Mouse (Mus musculus) stomach, embryonic 16.5 days (tissue): ENCODE results near the gene Fbxl15. TPM values are rescaled to one million over a fixed set of nuclear protein-coding genes. Genes with fewer than 3 reads are reported as not detected.

ENCODE experiments used
- ATAC-seq: fragments of 200-750 bp; cut with Nextera tagmentation; 2 replicates; pipeline ENCODE4 v1.8.0; 2017; ENCODE audit warnings: moderate number of reproducible peaks, moderate TSS enrichment; ENCODE audit not compliant: insufficient read depth, low FRiP score
- H3K27ac ChIP-seq: fragments of 300-500 bp; sonication (generic); 2 replicates; pipeline ENCODE4 v1.5.1; 2014; ENCODE audit warnings: low read length
- H3K27me3 ChIP-seq: fragments of 300-500 bp; sonication (generic); 2 replicates; pipeline ENCODE4 v1.6.1; 2014; ENCODE audit warnings: low read length, control low read depth, mixed read lengths; ENCODE audit not compliant: control insufficient read depth, insufficient read depth
- H3K36me3 ChIP-seq: fragments of 300-500 bp; sonication (generic); 2 replicates; pipeline ENCODE4 v1.6.1; 2014; ENCODE audit warnings: low read length; ENCODE audit not compliant: control insufficient read depth, insufficient read depth
- H3K4me1 ChIP-seq: fragments of 300-500 bp; sonication (generic); 2 replicates; pipeline ENCODE4 v1.6.1; 2014; ENCODE audit warnings: low read length, control low read depth, mixed read lengths; ENCODE audit not compliant: control insufficient read depth, insufficient read depth
- H3K4me2 ChIP-seq: fragments of 300-500 bp; sonication (generic); 2 replicates; pipeline ENCODE4 v1.6.1; 2014; ENCODE audit warnings: low read depth, low read length, mixed read lengths
- H3K4me3 ChIP-seq: fragments of 300-500 bp; sonication (generic); replicated peaks from 2 replicates; pipeline ENCODE4 v1.5.1; 2014; ENCODE audit warnings: mild to moderate bottlenecking, low read length
- H3K9ac ChIP-seq: fragments of 300-500 bp; sonication (generic); 2 replicates; pipeline ENCODE4 v1.6.1; 2014; ENCODE audit warnings: low read length
- H3K9me3 ChIP-seq: fragments of 300-500 bp; sonication (generic); replicated peaks from 2 replicates; pipeline ENCODE4 v1.6.1; 2016; ENCODE audit warnings: low read length, control low read depth; ENCODE audit not compliant: control insufficient read depth
- WGBS: fragments of 180-500 bp; shearing (Covaris S2); extraction: QIAGEN DNeasy Blood & Tissue Kit; methylation state at CpG from one replicate; pipeline ENCODE4 v1.1.7; 2014; 5-methylcytosine and 5-hydroxymethylcytosine counted together
- polyA plus RNA-seq: library from polyadenylated mRNA; unstranded; fragments of >200 nt; fragmentation: Nextera tagmentation; extraction: Ambion mirVana; gene quantifications from 2 replicates; pipeline ENCODE4 v1.2.1, GENCODE M21; 2015

The Fbxl15 gene
- 14.1 and 16.0 TPM in 2 replicates for polyA plus RNA-seq

DNA sequence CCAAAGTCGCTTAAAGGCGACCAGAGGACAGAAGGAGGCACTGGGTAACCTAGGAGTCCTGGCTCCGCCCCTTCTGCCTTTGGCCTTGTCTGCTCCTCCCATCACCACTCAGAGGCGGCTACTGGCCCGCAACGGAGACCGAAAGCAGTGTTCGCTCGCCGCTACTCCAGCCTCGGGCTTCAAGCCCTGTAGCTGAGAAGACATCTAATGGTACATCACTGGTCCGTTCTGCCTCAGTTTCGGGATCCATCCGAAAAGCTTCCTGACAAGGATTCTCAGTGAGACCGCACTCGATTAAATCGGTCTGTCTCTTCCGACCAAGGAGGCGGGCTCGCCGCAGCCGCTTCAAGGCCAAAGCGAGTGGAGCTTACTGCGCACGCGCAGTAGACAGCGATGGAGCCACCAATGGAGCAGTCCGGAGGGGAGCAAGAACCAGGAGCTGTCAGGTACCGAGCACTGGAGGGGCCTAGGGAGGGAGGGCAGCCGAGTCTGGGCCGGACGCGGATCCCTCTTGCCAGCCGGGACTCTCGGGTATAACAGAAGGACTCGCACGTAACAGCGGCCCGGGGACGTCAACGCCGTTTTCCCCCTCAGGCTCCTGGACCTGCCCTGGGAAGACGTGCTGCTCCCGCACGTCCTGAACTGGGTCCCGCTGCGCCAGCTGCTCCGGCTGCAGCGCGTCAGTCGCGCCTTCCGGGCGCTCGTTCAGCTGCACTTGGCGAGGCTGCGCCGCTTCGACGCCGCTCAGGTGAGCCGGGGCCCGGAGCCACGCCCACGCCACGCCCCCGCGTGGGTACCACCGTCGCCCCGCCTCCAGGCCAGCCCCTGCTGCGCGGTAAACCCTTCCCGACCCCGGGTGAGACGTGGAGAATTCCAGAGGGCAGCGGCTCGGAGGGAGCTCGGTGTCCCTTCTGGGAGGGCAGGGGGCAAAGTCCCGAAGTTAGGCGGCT, at the start of gene Fbxl15:
Fbxl15 (plus strand) TSS at position 104 of the 950 bp plus-strand sequence.
- Histone ChIP-seq H3K4me2 (peak within 1 kb of the TSS; percentile 100), H3K4me3 (peak within 1 kb of the TSS; percentile 58), H3K9ac (peak within 1 kb of the TSS; percentile 76), H3K27ac (peak within 1 kb of the TSS; percentile 84), H3K36me3 (0 out of 2 replicates have a peak, but pooled peaks cover 5% of the 10 kb centered on the region), H3K27me3 (peaks cover 22% of the 10 kb centered on the region), H3K9me3 (no peaks in the 10 kb centered on the region), H3K4me1 (peaks cover 25% of the 10 kb centered on the region)
- peak; percentile 91 for ATAC-seq
- WGBS = under 1% methylated on average over 81 of the region's 81 CpGs

DNA sequence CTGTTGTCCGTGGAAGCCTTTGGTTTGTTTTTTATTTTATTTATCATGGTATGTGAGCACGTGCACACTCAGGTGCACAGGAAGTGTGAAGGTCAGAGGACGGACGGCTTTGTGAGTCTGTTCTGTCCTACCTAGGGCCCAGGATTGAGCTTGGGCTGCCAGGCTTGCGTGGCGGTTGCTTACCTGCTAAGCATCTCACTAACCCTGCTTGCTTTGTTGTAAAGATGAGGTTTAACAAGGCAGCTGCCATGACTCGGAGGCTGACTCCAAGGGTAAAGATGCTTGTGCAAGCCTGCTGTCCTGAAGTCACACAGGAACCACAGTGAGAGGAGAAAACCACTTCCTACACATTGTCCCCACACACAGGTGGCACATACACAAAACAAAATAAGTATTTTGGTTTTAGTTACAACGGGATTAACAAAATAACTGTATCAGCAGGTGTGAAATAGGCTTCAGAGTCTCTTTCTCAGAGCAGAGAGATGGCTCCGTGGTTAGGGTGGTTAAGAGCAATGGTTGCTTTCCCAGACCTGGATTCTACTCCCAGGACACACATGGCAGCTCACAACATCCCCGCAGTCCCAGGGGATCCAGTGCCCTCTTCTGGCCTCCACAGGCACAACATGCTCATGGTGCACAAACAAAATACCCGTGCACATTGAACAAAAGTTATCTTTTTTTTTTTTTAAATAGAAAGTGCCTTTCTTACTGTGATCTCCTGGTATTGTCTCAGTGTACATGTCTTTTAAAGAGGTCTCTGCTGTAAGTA, 45.7 kb upstream of the Fbxl15 start:
- no peak overlapping the region for H3K4me2 ChIP-seq
- H3K4me3 ChIP-seq = no peak overlapping the region
- no peak for ATAC-seq
- WGBS = 94% methylated on average over 11 of the region's 11 CpGs
- H3K9ac ChIP-seq = no peak overlapping the region
- no peaks in the 10 kb centered on the region for H3K9me3 ChIP-seq
- H3K4me1 ChIP-seq = no peaks in the 10 kb centered on the region
- no peaks in the 10 kb centered on the region for H3K27me3 ChIP-seq
- no peak overlapping the region for H3K27ac ChIP-seq
- peaks cover 38% of the 10 kb centered on the region for H3K36me3 ChIP-seq

GRCm38 (mm10) chr19:46284686-46285085, 43.3 kb upstream of the Fbxl15 start:
- Histone ChIP-seq H3K9ac (no peak overlapping the region), H3K36me3 (peaks cover 38% of the 10 kb centered on the region), H3K4me2 (no peak overlapping the region), H3K9me3 (no peaks in the 10 kb centered on the region), H3K27me3 (no peaks in the 10 kb centered on the region), H3K4me1 (no peaks in the 10 kb centered on the region), H3K4me3 (no peak overlapping the region), H3K27ac (no peak overlapping the region)
- 91% methylated on average over 4 of the region's 4 CpGs for WGBS
- no peak for ATAC-seq

GRCm38 (mm10) chr19:46285631-46286030, 42.4 kb upstream of the Fbxl15 start:
- 77% methylated on average over 7 of the region's 7 CpGs for WGBS
- H3K36me3 ChIP-seq = peaks cover 38% of the 10 kb centered on the region
- H3K4me3 ChIP-seq = no peak overlapping the region
- ATAC-seq = no peak
- no peak overlapping the region for H3K9ac ChIP-seq
- no peaks in the 10 kb centered on the region for H3K27me3 ChIP-seq
- no peak overlapping the region for H3K4me2 ChIP-seq
- no peak overlapping the region for H3K27ac ChIP-seq
- H3K9me3 ChIP-seq = no peaks in the 10 kb centered on the region
- H3K4me1 ChIP-seq = no peaks in the 10 kb centered on the region

- Histone ChIP-seq H3K9me3 (no peaks in the 10 kb centered on the region), H3K4me1 (no peaks in the 10 kb centered on the region), H3K4me2 (no peak overlapping the region), H3K9ac (no peak overlapping the region), H3K27me3 (no peaks in the 10 kb centered on the region), H3K27ac (no peak overlapping the region), H3K36me3 (peaks cover 38% of the 10 kb centered on the region), H3K4me3 (no peak overlapping the region)
- 94% methylated on average over 6 of the region's 6 CpGs for WGBS
- no peak for ATAC-seq
Measured at GRCm38 (mm10) chr19:46286047-46286446, 41.9 kb upstream of the Fbxl15 start.

DNA sequence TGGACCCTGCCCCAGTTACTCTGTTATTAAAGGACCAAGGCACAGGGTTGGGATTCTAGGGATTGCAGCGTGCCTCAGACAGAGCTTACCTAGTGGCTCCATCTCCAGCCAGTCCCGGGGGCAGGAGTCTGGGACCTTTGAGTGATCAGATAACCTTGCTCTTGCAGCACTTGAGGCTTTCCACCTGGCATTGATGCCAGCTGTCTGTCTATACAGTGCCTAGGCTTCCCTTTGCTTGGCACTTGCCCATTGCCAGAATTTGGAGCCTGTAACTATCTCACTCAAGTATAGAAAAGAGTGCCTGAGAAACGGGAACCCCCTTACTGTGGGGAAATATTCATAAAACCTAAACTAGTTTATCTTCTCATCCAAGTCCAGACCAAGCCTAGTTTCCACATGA, 41.1 kb upstream of the Fbxl15 start:
- H3K36me3 ChIP-seq = peaks cover 32% of the 10 kb centered on the region
- H3K9me3 ChIP-seq = no peaks in the 10 kb centered on the region
- no peak overlapping the region for H3K27ac ChIP-seq
- no peak overlapping the region for H3K4me2 ChIP-seq
- H3K27me3 ChIP-seq = no peaks in the 10 kb centered on the region
- WGBS = 89% methylated on average over 3 of the region's 3 CpGs
- H3K4me1 ChIP-seq = no peaks in the 10 kb centered on the region
- no peak overlapping the region for H3K4me3 ChIP-seq
- ATAC-seq = no peak
- no peak overlapping the region for H3K9ac ChIP-seq

- H3K4me1 ChIP-seq = no peaks in the 10 kb centered on the region
- H3K36me3 ChIP-seq = peaks cover 26% of the 10 kb centered on the region; the same call in 1 of the 2 replicates
- ATAC-seq = no peak
- no peaks in the 10 kb centered on the region for H3K9me3 ChIP-seq
- H3K4me2 ChIP-seq = no peak overlapping the region
- H3K9ac ChIP-seq = no peak overlapping the region
- no peak overlapping the region for H3K27ac ChIP-seq
- H3K27me3 ChIP-seq = no peaks in the 10 kb centered on the region
- 83% methylated on average over 3 of the region's 3 CpGs for WGBS
- H3K4me3 ChIP-seq = no peak overlapping the region
Measured at GRCm38 (mm10) chr19:46287566-46287965, 40.4 kb upstream of the Fbxl15 start.

DNA sequence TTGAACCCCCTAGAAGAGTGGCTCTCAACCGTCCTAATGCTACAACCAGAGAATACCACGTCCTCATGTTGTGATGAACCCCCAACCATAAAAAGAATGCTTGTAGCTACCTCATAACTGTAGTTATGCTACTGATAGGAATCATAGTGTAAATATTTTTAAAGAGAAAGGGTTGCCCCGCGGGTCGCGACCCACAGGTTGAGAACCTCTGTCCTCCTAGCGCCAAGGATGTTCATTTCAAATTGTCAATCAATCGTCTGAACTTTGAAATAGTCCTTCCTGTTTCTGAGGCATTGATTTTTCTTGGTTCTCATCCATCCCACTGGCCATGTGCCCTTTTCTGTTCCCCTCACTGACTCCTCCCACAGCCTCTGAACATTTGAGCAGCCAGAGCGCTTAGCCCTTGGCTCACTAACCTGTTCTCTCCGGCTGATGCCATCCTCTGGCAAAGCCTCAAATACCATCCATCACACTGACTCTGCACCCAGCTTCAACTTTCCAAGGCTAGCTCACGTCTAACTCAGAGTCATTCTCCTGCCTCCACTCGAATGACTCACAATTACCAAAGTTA, 37.4 kb upstream of the Fbxl15 start:
- no peak overlapping the region for H3K27ac ChIP-seq
- H3K36me3 ChIP-seq = 0 out of 2 replicates have a peak, but pooled peaks cover 3% of the 10 kb centered on the region
- no peaks in the 10 kb centered on the region for H3K4me1 ChIP-seq
- no peaks in the 10 kb centered on the region for H3K27me3 ChIP-seq
- H3K9me3 ChIP-seq = no peaks in the 10 kb centered on the region
- no peak overlapping the region for H3K4me3 ChIP-seq
- H3K4me2 ChIP-seq = no peak overlapping the region
- no peak overlapping the region for H3K9ac ChIP-seq
- ATAC-seq = no peak
- 54% methylated on average over 12 of the region's 12 CpGs for WGBS
